Mouse (Mus musculus) G1E (cell line): ENCODE results near the gene Alpk1. TPM values are rescaled to one million over a fixed set of nuclear protein-coding genes. Genes with fewer than 3 reads are reported as not detected.

ENCODE experiments used
- ATAC-seq: 2 replicates; pipeline ENCODE4 v1.8.0; 2016; ENCODE audit warnings: mild to moderate bottlenecking; ENCODE audit not compliant: insufficient number of reproducible peaks, poor library complexity, low FRiP score, severe bottlenecking; ENCODE audit errors: extremely low read depth
- DNase-seq: peaks from one replicate; pipeline ENCODE4 v3.0.0; 2012; ENCODE audit warnings: low spot score
- H3K27me3 ChIP-seq: 2 replicates; pipeline ENCODE4 v1.6.1; 2012; ENCODE audit warnings: mild to moderate bottlenecking, low read length, inconsistent platforms; ENCODE audit not compliant: insufficient read depth
- H3K36me3 ChIP-seq: replicated peaks from 2 replicates; pipeline ENCODE3; 2012; ENCODE audit warnings: mild to moderate bottlenecking, inconsistent platforms
- H3K4me1 ChIP-seq: 2 replicates; pipeline ENCODE4 v1.6.1; 2012; ENCODE audit warnings: low read depth, low read length, inconsistent platforms, mixed read lengths; ENCODE audit not compliant: insufficient read depth
- H3K4me3 ChIP-seq: 2 replicates; pipeline ENCODE4 v1.5.1; 2012; ENCODE audit warnings: low read depth, mild to moderate bottlenecking, inconsistent platforms, low read length, moderate library complexity, mixed read lengths
- H3K9me3 ChIP-seq: replicated peaks from 2 replicates; pipeline ENCODE4 v1.6.1; 2012; ENCODE audit warnings: inconsistent platforms
- CTCF ChIP-seq: IDR thresholded peaks from 2 replicates; pipeline ENCODE4 v1.5.1; 2012; ENCODE audit warnings: low read depth, low read length, inconsistent platforms, mixed read lengths
- GATA1 ChIP-seq: IDR thresholded peaks from 2 replicates; pipeline ENCODE4 v1.6.1; 2012; ENCODE audit warnings: borderline replicate concordance, low read length, inconsistent platforms, mixed read lengths
- GATA2 ChIP-seq: IDR thresholded peaks from 2 replicates; pipeline ENCODE4 v1.6.1; 2012; ENCODE audit warnings: low read depth, low read length, inconsistent platforms, borderline replicate concordance
- POLR2AphosphoS5 ChIP-seq: IDR thresholded peaks from 2 replicates; pipeline ENCODE4 v1.6.1; 2012; ENCODE audit warnings: low read depth, low read length, inconsistent platforms; ENCODE audit not compliant: insufficient replicate concordance
- TAL1 ChIP-seq: conservative IDR thresholded peaks from 2 replicates; pipeline ENCODE4 v1.6.1; 2012; ENCODE audit warnings: low read depth, low read length, inconsistent platforms, mixed read lengths
- polyA plus RNA-seq: library from polyadenylated mRNA; stranded (reverse); fragments of >175 nt; gene quantifications from 2 replicates; pipeline ENCODE4 v1.2.3, GENCODE M21; 2012
- total RNA-seq, 2 experiments: library from RNA; stranded (forward) in 1 of 2; stranded (reverse) in 1 of 2; fragments of 200-1000 nt in 1 of 2; fragments of >200 nt in 1 of 2; fragmentation: Nextera tagmentation in 1 of 2; gene quantifications; 2 replicates each; pipeline ENCODE4 v1.2.3; 2014 to 2017

Gene Alpk1
- total and polyA plus RNA-seq, 3 experiments = 0.01 to 0.11 TPM; not detected in 1

DNA sequence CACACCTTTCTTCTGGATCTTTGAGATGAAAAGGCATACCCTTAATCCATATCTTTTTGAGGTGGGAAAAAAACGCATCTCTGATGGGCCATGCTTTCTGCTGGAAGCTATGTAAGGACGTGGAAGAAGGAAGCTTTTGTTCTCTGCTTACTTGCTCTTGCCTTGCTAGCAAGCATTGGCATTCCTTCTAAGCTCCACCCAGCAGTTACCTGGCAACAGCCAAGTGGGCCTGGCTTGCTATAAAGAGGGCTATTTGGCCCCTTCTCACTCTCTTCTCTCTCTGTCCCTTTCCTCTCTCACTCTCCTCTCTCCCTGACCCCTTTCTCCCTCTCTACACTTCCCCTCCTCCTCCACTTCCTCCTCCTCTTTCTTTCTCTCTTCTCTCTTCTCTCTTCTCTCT lies 63.6 kb downstream of the Alpk1 start:
- no peaks in the 10 kb centered on the region for H3K36me3 ChIP-seq
- no peak for TF ChIP-seq GATA2
- H3K4me1 ChIP-seq = no peaks in the 10 kb centered on the region
- H3K27me3 ChIP-seq = peaks cover 11% of the 10 kb centered on the region
- no peak for ATAC-seq
- no peak for DNase-seq
- H3K4me3 ChIP-seq = no peak overlapping the region
- no peaks in the 10 kb centered on the region for H3K9me3 ChIP-seq

DNA sequence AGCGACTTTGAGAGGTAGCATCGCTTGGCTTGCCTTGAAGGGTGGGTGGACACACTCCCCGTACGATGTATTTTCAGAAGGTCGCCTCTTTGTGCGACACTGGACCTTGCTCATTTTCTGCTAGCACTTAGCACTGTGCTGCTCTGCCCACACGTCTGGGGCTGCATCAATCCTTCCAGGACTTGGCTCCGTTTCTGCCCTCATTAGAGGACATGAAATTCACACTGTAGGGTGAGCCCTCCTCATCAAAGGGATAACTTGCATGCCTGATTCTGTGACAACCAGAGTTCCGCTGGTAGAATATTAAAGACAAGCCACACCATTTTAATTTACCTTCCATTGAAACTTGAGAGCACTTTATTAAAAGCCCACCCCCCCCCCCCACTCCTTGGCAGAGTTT lies 67.2 kb downstream of the Alpk1 start:
- no peak overlapping the region for H3K4me3 ChIP-seq
- no peaks in the 10 kb centered on the region for H3K36me3 ChIP-seq
- H3K9me3 ChIP-seq = no peaks in the 10 kb centered on the region
- DNase-seq (no peak), ATAC-seq (no peak)
- peaks cover 8% of the 10 kb centered on the region; the same call in 1 of the 2 replicates for H3K27me3 ChIP-seq
- no peak for TF ChIP-seq GATA2
- TF ChIP-seq TAL1 = no peak
- no peaks in the 10 kb centered on the region for H3K4me1 ChIP-seq

DNA sequence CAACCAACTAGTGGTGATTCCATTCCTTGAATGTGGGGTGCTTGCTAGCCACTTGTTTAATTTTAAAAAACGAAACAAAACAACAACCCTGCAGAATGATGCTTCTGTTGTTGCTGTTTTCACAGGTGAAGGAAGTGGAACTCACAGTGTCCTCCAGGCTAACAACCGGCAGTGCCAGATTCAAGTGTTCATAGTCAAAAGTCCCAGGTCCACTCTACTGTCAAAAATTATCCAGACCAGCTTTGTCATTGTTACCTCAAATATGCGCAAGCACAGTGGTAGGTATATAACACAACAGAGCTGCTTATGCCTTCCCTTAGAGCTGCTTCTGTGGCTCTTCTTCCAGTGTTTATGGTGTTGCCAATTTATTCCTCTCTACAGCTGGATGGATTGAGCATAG lies 68.8 kb downstream of the Alpk1 start:
- no peak for ATAC-seq
- Histone ChIP-seq H3K9me3 (no peaks in the 10 kb centered on the region), H3K27me3 (peaks cover 8% of the 10 kb centered on the region; the same call in 1 of the 2 replicates), H3K4me3 (no peak overlapping the region), H3K4me1 (no peaks in the 10 kb centered on the region), H3K36me3 (no peaks in the 10 kb centered on the region)
- TF ChIP-seq TAL1 = no peak
- no peak for TF ChIP-seq GATA2
- no peak for TF ChIP-seq CTCF
- no peak for TF ChIP-seq GATA1
- no peak for TF ChIP-seq POLR2AphosphoS5
- DNase-seq = no peak

DNA sequence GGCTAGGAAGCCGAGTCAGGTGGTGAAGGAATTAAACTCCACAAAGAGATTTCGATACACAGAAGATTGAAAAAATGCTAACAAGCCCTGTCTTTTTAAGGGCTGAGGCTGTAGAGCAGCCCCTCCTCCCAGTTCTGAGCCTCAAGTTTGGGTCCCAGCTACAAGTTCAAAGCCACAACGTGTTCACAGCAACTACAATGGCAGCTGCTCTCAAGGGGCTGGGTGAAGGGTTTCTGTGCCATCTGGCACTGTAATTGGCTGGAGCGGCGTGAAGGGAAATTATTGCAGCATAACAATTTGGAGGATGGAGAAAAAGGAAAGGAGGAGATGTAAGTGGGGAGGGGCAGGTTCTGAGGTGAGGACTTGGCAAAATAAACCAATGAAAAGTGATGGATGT lies 73.2 kb downstream of the Alpk1 start:
- Histone ChIP-seq H3K36me3 (no peaks in the 10 kb centered on the region), H3K4me1 (no peaks in the 10 kb centered on the region), H3K4me3 (no peak overlapping the region), H3K27me3 (no peaks in the 10 kb centered on the region), H3K9me3 (no peaks in the 10 kb centered on the region)
- ATAC-seq (no peak), DNase-seq (no peak)
- no peak for TF ChIP-seq GATA2
- no peak for TF ChIP-seq TAL1
- TF ChIP-seq GATA1 = no peak
- TF ChIP-seq CTCF = no peak
- no peak for TF ChIP-seq POLR2AphosphoS5

DNA sequence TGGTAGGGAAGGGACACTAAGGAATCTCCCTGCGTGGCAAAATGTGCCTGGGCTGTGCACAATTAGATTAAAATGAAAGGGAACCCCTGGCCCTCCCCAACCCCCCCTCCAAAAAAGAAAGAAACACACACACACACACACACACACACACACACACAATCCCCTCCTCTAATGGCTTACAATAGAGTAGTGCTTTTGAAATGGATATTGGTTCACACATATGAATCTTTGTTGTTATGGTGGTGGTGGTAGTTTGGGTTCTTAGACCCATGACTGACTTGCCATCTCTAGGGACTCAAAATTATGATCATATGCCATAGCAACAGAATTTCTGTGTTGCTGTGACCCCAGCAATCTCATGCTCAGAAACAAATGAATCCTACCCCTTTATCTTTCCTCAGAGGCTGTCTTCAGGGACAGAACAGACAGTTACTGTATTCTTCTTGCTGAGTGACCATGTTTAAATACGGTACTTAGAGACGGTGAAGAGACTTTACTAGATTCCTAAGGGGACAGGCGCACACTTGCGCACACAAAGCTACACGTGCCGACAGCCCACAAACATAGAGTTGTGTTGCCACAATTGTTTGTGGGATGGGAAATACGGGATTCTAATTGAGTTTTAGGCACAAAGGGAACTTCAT lies 73.8 kb downstream of the Alpk1 start:
- no peak for ATAC-seq
- no peaks in the 10 kb centered on the region for H3K9me3 ChIP-seq
- H3K36me3 ChIP-seq = no peaks in the 10 kb centered on the region
- no peak for DNase-seq
- TF ChIP-seq GATA2 (no peak), TAL1 (no peak), POLR2AphosphoS5 (no peak), GATA1 (no peak), CTCF (no peak)
- H3K4me3 ChIP-seq = no peak overlapping the region
- no peaks in the 10 kb centered on the region for H3K27me3 ChIP-seq
- H3K4me1 ChIP-seq = no peaks in the 10 kb centered on the region

- no peak for DNase-seq
- ATAC-seq = no peak
- Histone ChIP-seq H3K9me3 (no peaks in the 10 kb centered on the region), H3K4me1 (no peaks in the 10 kb centered on the region), H3K36me3 (no peaks in the 10 kb centered on the region), H3K4me3 (no peak overlapping the region), H3K27me3 (no peaks in the 10 kb centered on the region)
- TF ChIP-seq GATA2 = no peak
Observed at GRCm38 (mm10) chr3:127705515-127706444, 74.5 kb downstream of the Alpk1 start.

- Histone ChIP-seq H3K27me3 (no peaks in the 10 kb centered on the region), H3K36me3 (no peaks in the 10 kb centered on the region), H3K4me1 (no peaks in the 10 kb centered on the region), H3K9me3 (no peaks in the 10 kb centered on the region), H3K4me3 (no peak overlapping the region)
- TF ChIP-seq TAL1 = no peak
- TF ChIP-seq CTCF = no peak
- TF ChIP-seq GATA2 = no peak
- no peak for TF ChIP-seq POLR2AphosphoS5
- no peak for TF ChIP-seq GATA1
- ATAC-seq (no peak), DNase-seq (no peak)
Observed at GRCm38 (mm10) chr3:127705139-127705514, 75.2 kb downstream of the Alpk1 start.
